Mouse (Mus musculus) megakaryocyte, embryonic 14.5 days (primary cell): ENCODE data around the gene Tmed8. TPM values are rescaled to one million over a fixed set of nuclear protein-coding genes. Genes with fewer than 3 reads are reported as not detected.
"Not testable (repeated sequence)": the region's sequence is repeated elsewhere in the genome, so short reads cannot be mapped to it uniquely, and the experiment has no call there.

ENCODE experiments used
- H3K27me3 ChIP-seq: replicated peaks from 2 replicates; pipeline ENCODE3; 2012; ENCODE audit warnings: inconsistent platforms
- H3K36me3 ChIP-seq: replicated peaks from 2 replicates; pipeline ENCODE3; 2012; ENCODE audit warnings: low read length, inconsistent platforms, mixed read lengths
- H3K4me1 ChIP-seq: 2 replicates; pipeline ENCODE4 v1.6.1; 2012; ENCODE audit warnings: inconsistent platforms
- H3K4me3 ChIP-seq: replicated peaks from 2 replicates; pipeline ENCODE3; 2012; ENCODE audit warnings: moderate library complexity, mild to moderate bottlenecking, inconsistent platforms
- H3K9me3 ChIP-seq: 2 replicates; pipeline ENCODE4 v1.6.1; 2012; ENCODE audit warnings: inconsistent platforms
- FLI1 ChIP-seq: IDR thresholded peaks from 2 replicates; pipeline ENCODE4 v1.6.1; 2012; ENCODE audit warnings: low read length, inconsistent platforms, mixed read lengths
- GATA1 ChIP-seq: IDR thresholded peaks from 3 replicates; pipeline ENCODE4 v1.6.1; 2012; ENCODE audit warnings: mixed read lengths, low read length, inconsistent platforms, borderline replicate concordance
- polyA plus RNA-seq: library from polyadenylated mRNA; stranded (reverse); fragments of >175 nt; gene quantifications from 2 replicates; pipeline ENCODE4 v1.2.3, GENCODE M21; 2012; ENCODE audit warnings: low replicate concordance; ENCODE audit not compliant: insufficient read depth

Tmed8 gene
- polyA plus RNA-seq, 1 experiment, result 0.38 TPM

DNA sequence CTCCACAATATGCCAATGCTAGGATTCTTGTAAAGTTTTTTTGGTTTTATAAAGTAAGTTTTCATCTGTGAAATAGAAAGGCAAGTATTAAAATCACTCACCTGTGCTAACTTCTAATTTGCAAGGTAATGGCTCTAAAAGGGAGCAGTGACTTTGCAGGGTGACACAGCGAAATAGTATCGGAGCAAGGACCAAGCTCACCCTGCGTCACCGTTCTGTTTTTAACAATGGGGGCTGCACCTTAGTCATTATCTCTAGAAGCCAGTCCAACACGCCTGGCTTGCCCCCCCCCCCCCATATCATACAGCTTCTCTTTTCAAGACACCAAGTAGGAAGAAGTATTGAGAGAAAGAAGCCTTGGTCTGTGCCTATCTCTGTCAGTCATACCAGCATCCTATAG, 39.4 kb downstream of the Tmed8 start:
- peaks cover 43% of the 10 kb centered on the region for H3K4me1 ChIP-seq
- H3K9me3 ChIP-seq, result peaks cover 7% of the 10 kb centered on the region
- H3K36me3 ChIP-seq, result peaks cover 85% of the 10 kb centered on the region
- no peak overlapping the region for H3K4me3 ChIP-seq
- no peak for TF ChIP-seq FLI1
- no peak for TF ChIP-seq GATA1
- H3K27me3 ChIP-seq, result no peaks in the 10 kb centered on the region

DNA sequence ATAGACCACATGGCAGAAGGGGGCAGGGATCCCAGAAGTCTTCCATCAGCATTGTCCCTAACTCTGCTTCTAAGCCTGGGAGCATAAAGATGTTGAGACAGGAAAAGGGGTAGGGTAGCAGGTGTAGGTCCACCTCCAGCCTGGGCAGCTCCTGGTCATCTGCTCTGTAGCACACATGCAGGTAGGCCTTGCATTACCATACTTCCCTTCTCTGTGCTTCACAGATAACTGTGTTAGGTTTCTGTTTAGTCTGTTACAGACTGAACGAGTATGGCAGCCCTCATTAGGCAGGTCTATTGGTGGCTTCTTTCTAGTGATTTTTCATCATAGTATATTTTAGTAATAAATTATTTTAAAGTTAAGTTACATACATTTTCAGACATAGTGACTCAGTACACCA, 39.9 kb downstream of the Tmed8 start:
- Histone ChIP-seq H3K4me3 (peak overlapping the region; percentile 4), H3K4me1 (peaks cover 47% of the 10 kb centered on the region), H3K9me3 (peaks cover 12% of the 10 kb centered on the region), H3K27me3 (no peaks in the 10 kb centered on the region), H3K36me3 (peaks cover 85% of the 10 kb centered on the region)
- TF ChIP-seq GATA1, result no peak
- TF ChIP-seq FLI1, result no peak

DNA sequence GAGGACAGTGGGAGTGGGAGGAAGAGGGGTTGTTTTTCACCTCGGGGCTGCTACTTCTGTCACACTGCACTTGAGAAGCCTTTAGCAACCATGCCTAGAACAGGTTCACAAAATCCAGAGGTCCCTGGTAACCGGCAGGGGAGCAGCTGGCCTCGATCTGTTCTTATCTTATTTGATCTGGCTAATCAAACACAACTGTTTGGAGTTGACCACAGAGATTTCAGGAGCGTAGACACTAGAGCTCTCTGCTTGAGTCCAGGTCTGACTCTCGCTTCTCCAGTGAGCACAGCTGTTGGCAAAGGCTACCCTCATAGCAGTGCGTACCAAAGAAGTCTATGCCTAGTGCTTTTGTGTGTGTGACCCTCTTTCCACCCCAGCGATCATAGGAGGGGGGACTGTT, 42.2 kb downstream of the Tmed8 start:
- Histone ChIP-seq H3K27me3 (no peaks in the 10 kb centered on the region), H3K4me3 (no peak overlapping the region), H3K36me3 (peaks cover 66% of the 10 kb centered on the region), H3K4me1 (peaks cover 41% of the 10 kb centered on the region), H3K9me3 (peaks cover 28% of the 10 kb centered on the region)
- TF ChIP-seq GATA1, result no peak
- no peak for TF ChIP-seq FLI1

DNA sequence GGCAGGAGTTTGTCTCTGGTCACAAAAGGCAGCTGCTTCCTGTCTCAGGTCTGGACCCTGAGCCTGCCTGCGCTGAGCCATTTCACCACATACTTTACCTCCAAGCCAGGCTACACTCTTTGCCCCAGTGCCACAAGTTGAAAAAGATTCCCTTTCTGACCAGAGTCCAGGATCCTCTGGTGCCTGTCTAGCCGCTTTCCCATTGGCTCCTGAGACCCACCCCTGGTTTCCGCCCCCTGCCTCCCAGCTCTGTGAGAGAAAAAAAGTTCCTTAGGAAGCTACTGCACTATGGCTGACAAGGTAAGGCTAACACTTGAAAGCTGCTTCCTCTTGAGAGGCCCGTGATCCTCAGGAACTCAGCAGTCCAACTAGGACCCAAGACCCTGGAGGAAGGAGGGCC, 42.9 kb downstream of the Tmed8 start:
- no peak overlapping the region for H3K4me3 ChIP-seq
- no peaks in the 10 kb centered on the region for H3K27me3 ChIP-seq
- H3K36me3 ChIP-seq, result peaks cover 58% of the 10 kb centered on the region
- TF ChIP-seq GATA1 (no peak), FLI1 (no peak)
- H3K9me3 ChIP-seq, result peaks cover 35% of the 10 kb centered on the region
- peaks cover 34% of the 10 kb centered on the region for H3K4me1 ChIP-seq

DNA sequence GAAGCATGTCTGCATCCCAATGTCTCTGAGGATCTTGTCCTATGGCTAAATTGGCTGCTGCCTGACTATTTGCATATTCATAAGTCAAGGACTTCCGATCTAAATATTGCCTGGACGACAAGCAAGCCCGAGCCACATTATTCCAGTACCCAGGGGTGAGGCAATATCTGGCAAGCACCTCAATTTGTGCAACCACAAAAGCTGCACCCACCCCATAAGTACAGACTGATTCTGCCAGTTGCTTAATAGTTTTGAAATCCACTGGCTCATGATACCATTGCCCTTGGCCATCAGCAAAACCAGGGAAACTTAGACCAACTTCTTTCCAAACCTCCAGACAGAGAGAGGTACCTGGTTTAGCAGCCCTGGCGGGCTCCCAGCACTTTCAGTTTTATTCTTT, 45.8 kb downstream of the Tmed8 start:
- Histone ChIP-seq H3K9me3 (peaks cover 52% of the 10 kb centered on the region), H3K4me1 (peaks cover 11% of the 10 kb centered on the region), H3K36me3 (peaks cover 35% of the 10 kb centered on the region)
- H3K4me3 ChIP-seq, H3K27me3 ChIP-seq: not testable (repeated sequence)

DNA sequence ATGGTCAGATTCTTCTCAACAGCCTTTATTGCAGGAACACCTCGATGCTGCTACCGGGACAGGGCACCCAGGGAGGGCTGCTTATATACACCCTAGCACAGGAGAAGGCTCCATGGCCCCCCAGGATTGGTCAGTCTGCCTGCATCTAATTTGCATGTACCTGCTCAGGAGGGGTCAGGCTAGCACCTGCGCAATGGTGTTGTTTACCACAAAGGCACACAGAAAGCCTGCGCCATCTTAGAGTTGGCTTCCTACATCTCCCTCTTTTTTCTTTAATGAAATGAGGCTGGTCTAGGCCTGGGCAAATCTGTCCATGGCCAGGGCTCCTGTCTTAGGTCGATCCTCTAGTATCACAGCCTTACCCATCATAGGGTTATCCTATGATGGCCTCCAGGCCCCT, 50.8 kb downstream of the Tmed8 start:
- TF ChIP-seq FLI1 (no peak), GATA1 (no peak)
- Histone ChIP-seq H3K4me3 (no peak overlapping the region), H3K27me3 (no peaks in the 10 kb centered on the region), H3K36me3 (peaks cover 8% of the 10 kb centered on the region), H3K9me3 (peaks cover 37% of the 10 kb centered on the region), H3K4me1 (peaks cover 26% of the 10 kb centered on the region)

DNA sequence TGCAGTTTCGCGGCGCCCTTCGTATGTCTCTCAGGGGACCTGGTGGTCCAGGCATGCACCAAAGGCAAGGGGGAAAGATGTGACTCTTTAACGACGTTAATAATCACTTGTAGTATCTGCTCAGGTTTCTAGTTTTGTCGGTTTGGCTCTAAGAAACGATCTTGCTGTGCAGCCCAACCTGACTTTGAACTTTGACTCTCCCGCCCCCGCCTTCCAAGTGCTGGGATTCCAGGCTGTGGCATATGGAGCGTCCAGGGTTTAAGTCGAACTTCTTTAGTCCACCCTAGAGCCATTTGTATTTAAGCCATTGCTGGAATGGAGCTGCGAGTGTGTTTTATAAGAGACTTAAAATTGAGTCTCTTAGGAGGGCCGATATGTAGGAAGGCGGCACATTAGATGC, 52.1 kb downstream of the Tmed8 start:
- peaks cover 13% of the 10 kb centered on the region for H3K36me3 ChIP-seq
- no peaks in the 10 kb centered on the region for H3K27me3 ChIP-seq
- TF ChIP-seq FLI1 (no peak), GATA1 (no peak)
- H3K4me1 ChIP-seq, result peaks cover 26% of the 10 kb centered on the region
- peaks cover 26% of the 10 kb centered on the region for H3K9me3 ChIP-seq
- peak overlapping the region; percentile 96 for H3K4me3 ChIP-seq

DNA sequence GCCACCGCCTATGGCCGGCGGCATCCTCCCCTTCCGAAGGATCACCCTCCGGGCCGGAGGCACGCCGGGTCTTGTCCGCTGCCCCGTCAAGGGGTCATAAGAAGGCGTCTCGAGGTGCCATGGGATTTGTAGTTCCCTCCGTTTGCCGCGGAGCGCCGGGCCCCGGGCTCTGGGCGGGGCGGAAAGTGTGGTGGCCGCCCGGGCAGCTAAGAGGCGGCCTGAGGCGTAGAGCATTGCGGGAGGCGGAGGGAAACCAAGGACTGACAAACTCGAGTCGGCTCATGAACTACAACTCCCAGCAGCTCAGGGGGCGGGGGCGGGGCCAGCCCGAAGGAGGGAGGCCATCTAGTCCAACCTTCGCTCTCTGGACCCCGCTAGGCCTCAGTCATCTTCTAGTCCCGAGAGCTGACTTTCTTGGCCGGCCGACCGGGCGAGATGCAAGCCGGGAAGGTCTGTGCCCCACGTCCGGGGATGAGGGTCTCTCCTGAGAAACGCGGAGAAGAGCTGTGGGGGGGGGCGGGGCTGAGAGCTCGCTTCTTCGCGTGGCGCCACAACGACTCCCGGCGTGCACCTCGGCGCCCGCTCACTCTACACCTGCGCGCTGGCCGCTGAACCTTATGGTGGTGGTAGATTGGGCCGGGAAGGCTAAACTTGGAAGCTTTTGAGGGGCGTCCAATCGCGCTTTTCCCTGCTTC, 52.7 kb downstream of the Tmed8 start, which contains the start of gene Pomt2:
Gene Pomt2, minus strand, starts transcription at position 574 of the 695 bp plus-strand sequence.
- TF ChIP-seq FLI1 (no peak), GATA1 (no peak)
- peaks cover 13% of the 10 kb centered on the region for H3K36me3 ChIP-seq
- H3K4me1 ChIP-seq, result peaks cover 26% of the 10 kb centered on the region
- H3K27me3 ChIP-seq, result no peaks in the 10 kb centered on the region
- peaks cover 21% of the 10 kb centered on the region for H3K9me3 ChIP-seq
- peak within 1 kb of the TSS; percentile 96 for H3K4me3 ChIP-seq

DNA sequence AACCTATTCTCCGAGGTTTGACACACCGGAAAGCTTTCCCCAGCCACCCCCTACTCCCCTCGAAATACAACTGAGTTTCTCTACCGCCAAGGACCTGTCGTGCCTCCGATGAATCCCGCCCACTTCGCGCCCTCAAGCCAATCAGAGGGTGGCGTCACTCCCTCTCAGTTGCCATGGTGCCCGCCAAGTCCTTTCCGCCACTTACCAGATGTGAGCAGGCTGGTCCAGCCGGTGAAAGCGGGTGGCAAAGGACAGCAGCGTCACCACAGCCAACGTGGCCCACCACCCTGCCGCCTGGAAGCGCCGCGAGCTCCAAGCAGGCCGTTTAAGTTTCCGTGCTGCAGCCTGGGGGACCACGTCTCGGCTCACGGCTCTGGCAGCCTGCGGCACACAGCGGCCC, 53.3 kb downstream of the Tmed8 start, which contains the start of gene Gstz1:
Gene Gstz1, plus strand, starts transcription at position 200 of the 400 bp plus-strand sequence.
- H3K27me3 ChIP-seq, result no peaks in the 10 kb centered on the region
- H3K9me3 ChIP-seq, result peaks cover 17% of the 10 kb centered on the region
- peak within 1 kb of the TSS; percentile 96 for H3K4me3 ChIP-seq
- peaks cover 31% of the 10 kb centered on the region for H3K4me1 ChIP-seq
- TF ChIP-seq FLI1, result no peak
- no peak for TF ChIP-seq GATA1
- peaks cover 13% of the 10 kb centered on the region for H3K36me3 ChIP-seq

DNA sequence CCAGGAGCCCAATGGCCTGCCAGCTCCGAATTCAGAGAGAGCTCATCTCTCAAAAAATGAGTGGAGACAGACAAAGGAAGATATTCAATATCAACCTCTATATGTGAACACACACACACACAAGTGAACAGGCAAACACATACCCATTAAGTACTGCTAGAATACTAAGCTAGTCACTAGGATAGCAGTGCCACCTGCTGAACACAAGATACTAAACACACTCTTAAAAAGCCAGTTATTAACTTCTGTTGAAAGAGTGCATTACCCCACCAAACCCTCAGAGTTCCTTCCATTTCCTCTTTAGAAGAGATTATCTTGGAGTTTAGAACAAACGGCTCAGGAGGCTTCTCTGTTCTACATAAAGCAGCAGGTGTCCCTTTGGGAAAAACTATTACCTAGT, 58.1 kb downstream of the Tmed8 start:
- H3K4me1 ChIP-seq, result peaks cover 39% of the 10 kb centered on the region
- TF ChIP-seq FLI1, result no peak
- no peak for TF ChIP-seq GATA1
- H3K36me3 ChIP-seq, result peaks cover 17% of the 10 kb centered on the region
- H3K9me3 ChIP-seq, result no peaks in the 10 kb centered on the region
- no peak overlapping the region for H3K4me3 ChIP-seq
- H3K27me3 ChIP-seq, result no peaks in the 10 kb centered on the region

DNA sequence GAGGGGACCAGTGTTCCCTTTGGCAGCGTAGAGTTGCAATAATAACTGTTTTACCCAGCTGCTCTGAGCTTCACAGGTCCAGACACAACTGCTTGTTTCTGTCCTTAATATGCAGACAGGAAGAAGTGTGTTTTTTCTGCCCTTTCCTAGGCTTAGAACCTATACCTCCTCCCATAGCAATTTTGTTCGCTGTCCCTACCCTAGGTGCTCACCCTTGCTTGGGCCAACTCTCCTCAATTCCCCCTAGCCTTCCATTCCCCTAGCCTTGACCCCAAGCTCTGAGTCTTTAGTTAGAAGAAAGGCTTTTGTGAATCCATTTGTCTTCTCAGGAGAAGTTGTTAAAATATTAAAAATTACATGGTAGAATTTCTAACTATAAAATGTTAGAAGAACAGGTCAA, 61.5 kb downstream of the Tmed8 start:
- no peaks in the 10 kb centered on the region for H3K27me3 ChIP-seq
- TF ChIP-seq GATA1 (no peak), FLI1 (no peak)
- H3K4me3 ChIP-seq, result no peak overlapping the region
- peaks cover 22% of the 10 kb centered on the region for H3K4me1 ChIP-seq
- peaks cover 40% of the 10 kb centered on the region for H3K36me3 ChIP-seq
- H3K9me3 ChIP-seq, result no peaks in the 10 kb centered on the region
